Mouse (Mus musculus): Measurements from ENCODE around the gene Ctnnd2. TPM values are rescaled to one million over a fixed set of nuclear protein-coding genes. Genes with fewer than 3 reads are reported as not detected.

The Ctnnd2 gene
- polyA plus RNA-seq, 1 experiment from 2014 or later = 0.15 TPM

- H3K9ac ChIP-seq (replicated peaks) = no peak overlapping the region
- 48% methylated on average over 3 of the region's 3 CpGs for WGBS (ENCODE audit: insufficient replicate concordance)
- 0 out of 2 replicates have a peak, but pooled peaks cover 4% of the 10 kb centered on the region for H3K4me1 ChIP-seq (ENCODE audit: insufficient read depth)
Measured at GRCm38 (mm10) chr15:30616861-30617260, 444.5 kb downstream of the Ctnnd2 start.

DNA sequence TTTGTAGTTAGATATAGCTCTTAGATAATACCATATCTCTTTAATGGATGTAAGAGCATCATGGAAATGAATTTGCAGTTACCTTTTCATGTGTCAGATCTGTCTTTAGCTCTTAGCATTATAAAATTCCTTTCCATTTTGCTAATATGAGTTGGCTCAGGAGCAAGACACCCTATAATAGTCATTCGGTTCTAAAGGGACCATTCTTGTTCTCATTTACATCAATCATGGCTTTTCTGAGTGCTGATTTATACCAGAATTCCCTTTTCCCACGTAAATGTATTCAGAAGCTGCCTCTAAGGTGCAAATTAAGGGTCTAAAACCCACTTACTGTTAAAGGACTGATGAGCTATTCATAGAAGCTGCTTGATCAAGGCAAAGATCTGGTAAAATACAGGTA lies 445.5 kb downstream of the Ctnnd2 start:
- ATAC-seq (no peak), DNase-seq (no peak)
- Histone ChIP-seq H3K27me3 (ENCODE audit: insufficient read depth, low read length) (no peaks in the 10 kb centered on the region), H3K36me3 (replicated peaks; ENCODE audit: insufficient read depth, low read length) (no peaks in the 10 kb centered on the region), H3K4me3 (ENCODE audit: low read depth, low read length) (no peak overlapping the region), H3K27ac (ENCODE audit: low read depth) (no peak overlapping the region), H3K9me3 (ENCODE audit: low read length) (no peaks in the 10 kb centered on the region), H3K4me1 (ENCODE audit: insufficient read depth) (0 out of 2 replicates have a peak, but pooled peaks cover 4% of the 10 kb centered on the region), H3K9ac (replicated peaks) (no peak overlapping the region), H3K4me2 (ENCODE audit: low read depth, low read length) (no peak overlapping the region)
- 69% methylated on average over 2 of the region's 2 CpGs for WGBS (ENCODE audit: insufficient replicate concordance)
- TF ChIP-seq EP300 (IDR thresholded peaks at IDR 0.05; ENCODE audit: low read depth) (no peak), CTCF (IDR thresholded peaks at IDR 0.05; ENCODE audit: low read depth) (no peak)

More at GRCm38 (mm10) chr15:30616861-30617260, 444.5 kb downstream of the Ctnnd2 start:
- Histone ChIP-seq H3K4me3 (ENCODE audit: low read depth, low read length) (no peak overlapping the region), H3K36me3 (replicated peaks; ENCODE audit: insufficient read depth, low read length) (no peaks in the 10 kb centered on the region), H3K9me3 (ENCODE audit: low read length) (no peaks in the 10 kb centered on the region), H3K4me2 (ENCODE audit: low read depth, low read length) (no peak overlapping the region), H3K27ac (ENCODE audit: low read depth) (no peak overlapping the region), H3K27me3 (ENCODE audit: insufficient read depth, low read length) (no peaks in the 10 kb centered on the region)
- DNase-seq (no peak), ATAC-seq (no peak)
- TF ChIP-seq EP300 (IDR thresholded peaks at IDR 0.05; ENCODE audit: low read depth) (no peak), CTCF (IDR thresholded peaks at IDR 0.05; ENCODE audit: low read depth) (no peak)

- Histone ChIP-seq H3K4me1 (ENCODE audit: insufficient read depth) (no peaks in the 10 kb centered on the region), H3K36me3 (replicated peaks; ENCODE audit: insufficient read depth, low read length) (no peaks in the 10 kb centered on the region), H3K9ac (replicated peaks) (no peak overlapping the region), H3K27ac (ENCODE audit: low read depth) (no peak overlapping the region), H3K9me3 (ENCODE audit: low read length) (no peaks in the 10 kb centered on the region), H3K4me3 (ENCODE audit: low read depth, low read length) (no peak overlapping the region), H3K4me2 (ENCODE audit: low read depth, low read length) (no peak overlapping the region), H3K27me3 (ENCODE audit: insufficient read depth, low read length) (no peaks in the 10 kb centered on the region)
- DNase-seq (no peak), ATAC-seq (no peak)
- 29% methylated on average over 3 of the region's 3 CpGs for WGBS (ENCODE audit: insufficient replicate concordance)
- TF ChIP-seq EP300 (IDR thresholded peaks at IDR 0.05; ENCODE audit: low read depth) = no peak
- no peak for TF ChIP-seq CTCF (IDR thresholded peaks at IDR 0.05; ENCODE audit: low read depth)
Measured at GRCm38 (mm10) chr15:30628524-30628923, 456.1 kb downstream of the Ctnnd2 start.

DNA sequence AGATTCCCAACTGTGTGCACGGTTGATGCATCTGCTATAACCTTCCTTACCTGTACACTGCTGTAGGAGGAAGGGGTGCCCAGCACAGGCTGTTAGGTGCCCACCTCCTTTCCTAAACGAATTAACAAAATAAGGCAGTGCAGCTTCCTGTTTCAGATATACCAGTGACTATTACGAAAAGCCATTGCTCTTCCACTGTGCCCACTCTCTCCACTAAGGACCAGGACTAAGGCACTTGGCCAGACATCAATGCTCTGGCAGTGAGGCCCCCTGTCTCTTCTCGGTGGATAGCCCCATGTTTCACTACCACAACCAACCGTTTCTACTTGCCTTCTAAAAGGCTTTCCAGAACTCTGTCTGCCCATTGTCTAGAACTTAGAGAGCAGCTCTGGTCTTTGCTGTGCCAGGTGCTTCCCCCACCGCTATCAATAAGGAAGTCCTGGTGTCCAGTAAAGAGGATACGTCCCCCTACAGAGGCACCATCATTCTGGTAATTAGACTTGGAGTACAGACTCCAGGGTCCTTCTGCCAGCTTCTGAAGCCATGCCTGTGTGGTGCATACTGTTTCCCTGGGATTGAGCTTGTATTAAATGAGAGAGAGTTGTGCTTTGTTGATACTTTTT lies 459.8 kb downstream of the Ctnnd2 start:
- Histone ChIP-seq H3K9ac (replicated peaks) (no peak overlapping the region), H3K9me3 (ENCODE audit: low read length) (no peaks in the 10 kb centered on the region), H3K27me3 (ENCODE audit: insufficient read depth, low read length) (no peaks in the 10 kb centered on the region), H3K4me2 (ENCODE audit: low read depth, low read length) (no peak overlapping the region), H3K4me1 (ENCODE audit: insufficient read depth) (no peaks in the 10 kb centered on the region), H3K27ac (ENCODE audit: low read depth) (no peak overlapping the region), H3K4me3 (ENCODE audit: low read depth, low read length) (no peak overlapping the region), H3K36me3 (replicated peaks; ENCODE audit: insufficient read depth, low read length) (no peaks in the 10 kb centered on the region)
- no peak for DNase-seq
- no peak for ATAC-seq
- 36% methylated on average over 7 of the region's 7 CpGs for WGBS (ENCODE audit: insufficient replicate concordance)
- TF ChIP-seq EP300 (IDR thresholded peaks at IDR 0.05; ENCODE audit: low read depth) = no peak
- TF ChIP-seq CTCF (IDR thresholded peaks at IDR 0.05; ENCODE audit: low read depth) = no peak

GRCm38 (mm10) chr15:30633917-30634316 lies 461.5 kb downstream of the Ctnnd2 start:
- Histone ChIP-seq H3K9me3 (ENCODE audit: low read length) (no peaks in the 10 kb centered on the region), H3K4me2 (ENCODE audit: low read depth, low read length) (no peak overlapping the region), H3K36me3 (replicated peaks; ENCODE audit: insufficient read depth, low read length) (no peaks in the 10 kb centered on the region), H3K9ac (replicated peaks) (no peak overlapping the region), H3K27me3 (ENCODE audit: insufficient read depth, low read length) (no peaks in the 10 kb centered on the region), H3K27ac (ENCODE audit: low read depth) (no peak overlapping the region), H3K4me1 (ENCODE audit: insufficient read depth) (no peaks in the 10 kb centered on the region), H3K4me3 (ENCODE audit: low read depth, low read length) (no peak overlapping the region)
- ATAC-seq (no peak), DNase-seq (no peak)
- WGBS (ENCODE audit: insufficient replicate concordance) = 58% methylated on average over 2 of the region's 2 CpGs
- no peak for TF ChIP-seq EP300 (IDR thresholded peaks at IDR 0.05; ENCODE audit: low read depth)

GRCm38 (mm10) chr15:30634522-30634921 lies 462.1 kb downstream of the Ctnnd2 start:
- 71% methylated on average over 5 of the region's 5 CpGs for WGBS (ENCODE audit: insufficient replicate concordance)
- Histone ChIP-seq H3K27ac (ENCODE audit: low read depth) (no peak overlapping the region), H3K4me1 (ENCODE audit: insufficient read depth) (no peaks in the 10 kb centered on the region), H3K4me2 (ENCODE audit: low read depth, low read length) (no peak overlapping the region), H3K9me3 (ENCODE audit: low read length) (no peaks in the 10 kb centered on the region), H3K4me3 (ENCODE audit: low read depth, low read length) (no peak overlapping the region), H3K9ac (replicated peaks) (no peak overlapping the region), H3K36me3 (replicated peaks; ENCODE audit: insufficient read depth, low read length) (no peaks in the 10 kb centered on the region), H3K27me3 (ENCODE audit: insufficient read depth, low read length) (no peaks in the 10 kb centered on the region)
- DNase-seq = no peak
- no peak for ATAC-seq
- TF ChIP-seq EP300 (IDR thresholded peaks at IDR 0.05; ENCODE audit: low read depth) (no peak), CTCF (IDR thresholded peaks at IDR 0.05; ENCODE audit: low read depth) (no peak)

All from liver, postnatal 0 days (tissue).